ENCODE assay signal across 8 mouse cellular contexts in genomic region chr4:153417926-153418325, GRCm38 (mm10).
DNase-seq lines count a peak whose midpoint lies in the region; ATAC-seq lines count a peak whose summit lies in the region.

No protein-coding gene starts in this region.

- H3K4me3 ChIP-seq in forebrain, embryonic 11.5 days (ENCODE audit: low read depth, low read length), result peak overlapping the region; percentile 22; the same call in 1 of the 2 replicates
- no peak overlapping the region; the same call in 1 of the 2 replicates for H3K4me3 ChIP-seq in hindbrain, embryonic 15.5 days
- no peak overlapping the region for H3K4me3 ChIP-seq in liver, embryonic 12.5 days
- H3K4me3 ChIP-seq in stomach, embryonic 15.5 days (replicated peaks), result 0 out of 2 replicates have a peak overlapping the region, but pooled peaks have one; percentile 19

- peaks cover 6% of the 10 kb centered on the region; the same call in 1 of the 2 replicates for H3K4me1 ChIP-seq in forebrain, embryonic 11.5 days (replicated peaks; ENCODE audit: control insufficient read depth, insufficient read depth, low read length)
- peaks cover 18% of the 10 kb centered on the region for H3K4me1 ChIP-seq in hindbrain, embryonic 15.5 days (replicated peaks)
- H3K4me1 ChIP-seq in liver, embryonic 12.5 days, result peaks cover 8% of the 10 kb centered on the region; the same call in 1 of the 2 replicates
- peaks cover 13% of the 10 kb centered on the region; the same call in 1 of the 2 replicates for H3K4me1 ChIP-seq in stomach, embryonic 15.5 days

- ATAC-seq in forebrain, embryonic 11.5 days (replicated peaks; ENCODE audit: low FRiP score), result no peak
- 0 out of 2 replicates have a peak, but pooled peaks have one; percentile 37 for ATAC-seq in hindbrain, embryonic 15.5 days (ENCODE audit: low FRiP score, low read depth)
- 0 out of 2 replicates have a peak, but pooled peaks have one; percentile 8 for ATAC-seq in liver, embryonic 12.5 days
- no peak for ATAC-seq in stomach, embryonic 15.5 days (ENCODE audit: insufficient read depth, low FRiP score, low read depth)
- no peak for ATAC-seq in megakaryocyte-erythroid progenitor cell, adult 5-6 weeks (replicated peaks; ENCODE audit: low FRiP score, low TSS enrichment, poor library complexity, severe bottlenecking)

- no peaks in the 10 kb centered on the region for H3K27me3 ChIP-seq in forebrain, embryonic 11.5 days (ENCODE audit: control insufficient read depth, insufficient read depth, low read length)
- no peaks in the 10 kb centered on the region for H3K27me3 ChIP-seq in hindbrain, embryonic 15.5 days
- H3K27me3 ChIP-seq in liver, embryonic 12.5 days (replicated peaks), result peaks cover 22% of the 10 kb centered on the region
- H3K27me3 ChIP-seq in stomach, embryonic 15.5 days (replicated peaks), result no peaks in the 10 kb centered on the region; the same call in 1 of the 2 replicates

- H3K27ac ChIP-seq in forebrain, embryonic 11.5 days (ENCODE audit: low read depth, low read length), result no peak overlapping the region
- no peak overlapping the region for H3K27ac ChIP-seq in hindbrain, embryonic 15.5 days (replicated peaks)
- no peak overlapping the region for H3K27ac ChIP-seq in liver, embryonic 12.5 days
- no peak overlapping the region for H3K27ac ChIP-seq in stomach, embryonic 15.5 days

- peak; percentile 5 to 16 for DNase-seq in heart, adult 18-20 months
- no peak for DNase-seq in heart, postnatal 25 days (ENCODE audit: low spot score)
- DNase-seq in adrenal gland, postnatal 14 days, result peak; percentile 81
- peak; percentile 79 for DNase-seq in forebrain, embryonic 11.5 days (ENCODE audit: low spot score)

- WGBS in forebrain, embryonic 11.5 days, result 6% methylated on average over 11 of the region's 12 CpGs
- 3% methylated on average over 11 of the region's 12 CpGs for WGBS in hindbrain, embryonic 15.5 days
- WGBS in liver, embryonic 12.5 days (ENCODE audit: insufficient replicate concordance), result 6% methylated on average over 11 of the region's 12 CpGs
- WGBS in stomach, embryonic 15.5 days, result 4% methylated on average over 11 of the region's 12 CpGs

- intact Hi-C loops in heart, postnatal 25 days (cut with DNase I), result no loop called here

- H3K4me2 ChIP-seq in forebrain, embryonic 11.5 days (ENCODE audit: low read depth, low read length, severe bottlenecking), result peak overlapping the region; percentile 51; the same call in 1 of the 2 replicates
- peak overlapping the region; percentile 48 for H3K4me2 ChIP-seq in hindbrain, embryonic 15.5 days
- peak overlapping the region; percentile 47 for H3K4me2 ChIP-seq in liver, embryonic 12.5 days
- H3K4me2 ChIP-seq in stomach, embryonic 15.5 days, result peak overlapping the region; percentile 54

- no peaks in the 10 kb centered on the region for H3K36me3 ChIP-seq in forebrain, embryonic 11.5 days (ENCODE audit: control insufficient read depth, insufficient read depth, low read length)
- no peaks in the 10 kb centered on the region for H3K36me3 ChIP-seq in hindbrain, embryonic 15.5 days
- no peaks in the 10 kb centered on the region for H3K36me3 ChIP-seq in liver, embryonic 12.5 days
- H3K36me3 ChIP-seq in stomach, embryonic 15.5 days, result no peaks in the 10 kb centered on the region

- 0 out of 2 replicates have a peak overlapping the region, but pooled peaks have one; percentile 16 for H3K9ac ChIP-seq in forebrain, embryonic 11.5 days (ENCODE audit: low read length)
- no peak overlapping the region for H3K9ac ChIP-seq in hindbrain, embryonic 15.5 days
- no peak overlapping the region for H3K9ac ChIP-seq in liver, embryonic 12.5 days
- no peak overlapping the region for H3K9ac ChIP-seq in stomach, embryonic 15.5 days

- H3K9me3 ChIP-seq in forebrain, embryonic 11.5 days (ENCODE audit: control insufficient read depth, low read length), result no peaks in the 10 kb centered on the region
- no peaks in the 10 kb centered on the region for H3K9me3 ChIP-seq in hindbrain, embryonic 15.5 days
- no peaks in the 10 kb centered on the region for H3K9me3 ChIP-seq in liver, embryonic 12.5 days (replicated peaks)
- no peaks in the 10 kb centered on the region for H3K9me3 ChIP-seq in stomach, embryonic 15.5 days

Comparison
In these comparisons a context has a peak if more than half of its experiments do, and no peak if none do; other contexts are left out.
1. ATAC-seq: peak in hindbrain, embryonic 15.5 days (single experiment) and liver, embryonic 12.5 days (single experiment); none in forebrain, embryonic 11.5 days (single experiment), stomach, embryonic 15.5 days (single experiment) and megakaryocyte-erythroid progenitor cell, adult 5-6 weeks (single experiment).
2. H3K4me3 ChIP-seq: peak in forebrain, embryonic 11.5 days (single experiment) and stomach, embryonic 15.5 days (single experiment); none in hindbrain, embryonic 15.5 days (single experiment) and liver, embryonic 12.5 days (single experiment).
3. Peak in every context shown above with its lines, with median percentiles within 50 percentile points of each other: H3K4me2 ChIP-seq.